Mouse (Mus musculus) lung, embryonic 15.5 days (tissue): ENCODE results near the gene Ctsf. TPM values are rescaled to one million over a fixed set of nuclear protein-coding genes. Genes with fewer than 3 reads are reported as not detected.

ENCODE experiments used
- ATAC-seq: fragments of 200-750 bp; cut with Nextera tagmentation; 2 replicates; pipeline ENCODE4 v1.8.0; 2017; ENCODE audit warnings: moderate number of reproducible peaks, borderline replicate concordance; ENCODE audit not compliant: low FRiP score, low TSS enrichment; ENCODE audit errors: extremely low read depth
- H3K27ac ChIP-seq: fragments of 300-500 bp; sonication (generic); 2 replicates; pipeline ENCODE4 v1.5.1; 2015; ENCODE audit warnings: moderate library complexity, mild to moderate bottlenecking, inconsistent platforms
- H3K27me3 ChIP-seq: fragments of 300-500 bp; sonication (generic); 2 replicates; pipeline ENCODE4 v1.6.1; 2015; ENCODE audit warnings: inconsistent platforms
- H3K36me3 ChIP-seq: fragments of 300-500 bp; sonication (generic); 2 replicates; pipeline ENCODE4 v1.6.1; 2015; ENCODE audit warnings: inconsistent platforms
- H3K4me1 ChIP-seq: fragments of 300-500 bp; sonication (generic); 2 replicates; pipeline ENCODE4 v1.6.1; 2015; ENCODE audit warnings: inconsistent platforms
- H3K4me2 ChIP-seq: fragments of 300-500 bp; sonication (generic); 2 replicates; pipeline ENCODE4 v1.6.1; 2015; ENCODE audit warnings: inconsistent platforms, mild to moderate bottlenecking, moderate library complexity
- H3K4me3 ChIP-seq: fragments of 300-500 bp; sonication (generic); 2 replicates; pipeline ENCODE4 v1.5.1; 2015; ENCODE audit warnings: mild to moderate bottlenecking, inconsistent platforms
- H3K9ac ChIP-seq: fragments of 300-500 bp; sonication (generic); 2 replicates; pipeline ENCODE4 v1.6.1; 2015; ENCODE audit warnings: inconsistent platforms
- H3K9me3 ChIP-seq: fragments of 300-500 bp; sonication (generic); 2 replicates; pipeline ENCODE4 v1.6.1; 2016; ENCODE audit warnings: inconsistent platforms
- WGBS: fragments of 180-500 bp; shearing (Covaris S2); methylation state at CpG from one replicate; pipeline ENCODE4 v1.1.7; 2015; 5-methylcytosine and 5-hydroxymethylcytosine counted together
- polyA plus RNA-seq: library from polyadenylated mRNA; unstranded; fragments of >200 nt; fragmentation: Nextera tagmentation; extraction: Ambion mirVana; gene quantifications from 2 replicates; pipeline ENCODE4 v1.2.1, GENCODE M21; 2015

Gene Ctsf
- polyA plus RNA-seq, 1 experiment from 2014 or later, result 25.3 TPM

- no peak overlapping the region for H3K27ac ChIP-seq
- no peak overlapping the region for H3K9ac ChIP-seq
- H3K27me3 ChIP-seq, result no peaks in the 10 kb centered on the region
- H3K36me3 ChIP-seq, result peaks cover 21% of the 10 kb centered on the region
- ATAC-seq, result no peak
- no peak overlapping the region for H3K4me2 ChIP-seq
- WGBS, result 65% methylated on average over 7 of the region's 7 CpGs
- no peaks in the 10 kb centered on the region for H3K9me3 ChIP-seq
- H3K4me3 ChIP-seq, result no peak overlapping the region
- H3K4me1 ChIP-seq, result no peaks in the 10 kb centered on the region
These were observed 25.8 kb upstream of the Ctsf start for GRCm38 (mm10) chr19:4829156-4829555.

- no peaks in the 10 kb centered on the region for H3K4me1 ChIP-seq
- peaks cover 17% of the 10 kb centered on the region; the same call in 1 of the 2 replicates for H3K36me3 ChIP-seq
- H3K4me3 ChIP-seq, result no peak overlapping the region
- no peak overlapping the region for H3K27ac ChIP-seq
- WGBS, result 77% methylated on average over 8 of the region's 8 CpGs
- no peak for ATAC-seq
- H3K27me3 ChIP-seq, result no peaks in the 10 kb centered on the region
- H3K4me2 ChIP-seq, result no peak overlapping the region
- no peaks in the 10 kb centered on the region for H3K9me3 ChIP-seq
- no peak overlapping the region for H3K9ac ChIP-seq
These were observed 21.0 kb upstream of the Ctsf start for GRCm38 (mm10) chr19:4833977-4834376.

- WGBS, result 62% methylated on average over 2 of the region's 2 CpGs
- ATAC-seq, result no peak
- H3K4me3 ChIP-seq, result no peak overlapping the region
- no peaks in the 10 kb centered on the region for H3K9me3 ChIP-seq
- peaks cover 5% of the 10 kb centered on the region; the same call in 1 of the 2 replicates for H3K4me1 ChIP-seq
- no peak overlapping the region for H3K4me2 ChIP-seq
- H3K9ac ChIP-seq, result no peak overlapping the region
- H3K27ac ChIP-seq, result no peak overlapping the region
- peaks cover 13% of the 10 kb centered on the region; the same call in 1 of the 2 replicates for H3K36me3 ChIP-seq
- H3K27me3 ChIP-seq, result peaks cover 13% of the 10 kb centered on the region
These were observed 18.8 kb upstream of the Ctsf start for GRCm38 (mm10) chr19:4836096-4836495.

DNA sequence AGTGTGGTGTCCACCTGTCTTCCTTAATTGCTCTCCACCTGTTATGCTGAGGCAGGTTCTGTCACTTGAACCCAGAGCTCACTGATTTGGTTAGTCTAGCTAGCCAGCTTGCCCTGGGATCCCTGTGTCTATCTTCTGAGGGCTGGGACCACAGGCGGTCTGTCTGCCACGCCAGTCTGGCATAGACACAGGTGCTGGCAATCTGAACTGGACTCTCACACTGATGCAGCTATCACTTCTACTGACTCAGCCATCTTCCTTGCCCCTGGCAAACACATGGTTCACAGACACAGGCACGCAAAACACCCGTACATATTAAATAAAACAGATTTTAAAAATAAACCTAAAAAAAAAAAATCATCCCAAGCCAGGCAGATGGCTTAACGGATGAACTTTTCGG, 17.9 kb upstream of the Ctsf start:
- WGBS, result 92% methylated on average over 6 of the region's 6 CpGs
- Histone ChIP-seq H3K4me3 (no peak overlapping the region), H3K27me3 (peaks cover 16% of the 10 kb centered on the region), H3K9me3 (no peaks in the 10 kb centered on the region), H3K4me1 (peaks cover 5% of the 10 kb centered on the region; the same call in 1 of the 2 replicates), H3K9ac (no peak overlapping the region), H3K4me2 (no peak overlapping the region), H3K36me3 (peaks cover 13% of the 10 kb centered on the region; the same call in 1 of the 2 replicates), H3K27ac (no peak overlapping the region)
- no peak for ATAC-seq

GRCm38 (mm10) chr19:4838526-4839140, 16.3 kb upstream of the Ctsf start:
- Histone ChIP-seq H3K27me3 (peaks cover 16% of the 10 kb centered on the region), H3K36me3 (no peaks in the 10 kb centered on the region), H3K4me2 (peak overlapping the region; percentile 96), H3K9me3 (no peaks in the 10 kb centered on the region), H3K4me1 (peaks cover 5% of the 10 kb centered on the region; the same call in 1 of the 2 replicates), H3K9ac (peak overlapping the region; percentile 65), H3K27ac (no peak overlapping the region), H3K4me3 (peak overlapping the region; percentile 66)
- WGBS, result 28% methylated on average over 10 of the region's 10 CpGs
- no peak for ATAC-seq

GRCm38 (mm10) chr19:4839149-4839548, 15.8 kb upstream of the Ctsf start, which contains the start of the genes Ccs and Ccdc87:
TSS of gene Ccs (minus strand) at chr19:4839332.
TSS of gene Ccdc87 (plus strand) at chr19:4839366.
- WGBS, result under 1% methylated on average over 25 of the region's 25 CpGs
- H3K9me3 ChIP-seq, result no peaks in the 10 kb centered on the region
- peak within 1 kb of the TSS; percentile 96 for H3K4me2 ChIP-seq
- peaks cover 16% of the 10 kb centered on the region for H3K27me3 ChIP-seq
- H3K4me3 ChIP-seq, result peak within 1 kb of the TSS; percentile 66
- no peak within 1 kb of the TSS for H3K27ac ChIP-seq
- peak; percentile 99 for ATAC-seq
- no peaks in the 10 kb centered on the region for H3K36me3 ChIP-seq
- H3K9ac ChIP-seq, result peak within 1 kb of the TSS; percentile 65
- peaks cover 5% of the 10 kb centered on the region; the same call in 1 of the 2 replicates for H3K4me1 ChIP-seq

DNA sequence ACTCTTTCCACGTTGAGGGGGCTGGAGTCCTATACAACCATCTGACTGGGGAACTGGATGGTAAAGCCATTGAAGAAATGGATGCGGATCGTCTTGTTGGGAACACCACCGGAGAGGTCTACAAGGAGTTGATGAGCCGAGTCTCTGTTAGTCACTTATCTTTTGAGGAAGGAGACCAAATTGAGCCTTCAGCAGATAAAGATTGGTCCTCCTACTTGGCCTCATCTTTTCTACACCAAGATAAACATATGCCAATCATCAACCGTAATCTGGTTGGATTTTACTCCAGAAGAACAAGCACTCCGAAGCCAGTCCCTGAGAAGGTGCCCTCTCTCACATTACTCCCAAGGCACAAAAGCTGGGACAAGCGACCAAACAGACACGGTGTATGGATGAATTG, 14.1 kb upstream of the Ctsf start:
- H3K4me1 ChIP-seq, result peaks cover 5% of the 10 kb centered on the region; the same call in 1 of the 2 replicates
- WGBS, result 79% methylated on average over 9 of the region's 9 CpGs
- no peak overlapping the region for H3K4me2 ChIP-seq
- H3K9me3 ChIP-seq, result no peaks in the 10 kb centered on the region
- no peak overlapping the region for H3K4me3 ChIP-seq
- H3K36me3 ChIP-seq, result no peaks in the 10 kb centered on the region
- H3K9ac ChIP-seq, result no peak overlapping the region
- H3K27me3 ChIP-seq, result peaks cover 16% of the 10 kb centered on the region
- ATAC-seq, result no peak
- no peak overlapping the region for H3K27ac ChIP-seq

DNA sequence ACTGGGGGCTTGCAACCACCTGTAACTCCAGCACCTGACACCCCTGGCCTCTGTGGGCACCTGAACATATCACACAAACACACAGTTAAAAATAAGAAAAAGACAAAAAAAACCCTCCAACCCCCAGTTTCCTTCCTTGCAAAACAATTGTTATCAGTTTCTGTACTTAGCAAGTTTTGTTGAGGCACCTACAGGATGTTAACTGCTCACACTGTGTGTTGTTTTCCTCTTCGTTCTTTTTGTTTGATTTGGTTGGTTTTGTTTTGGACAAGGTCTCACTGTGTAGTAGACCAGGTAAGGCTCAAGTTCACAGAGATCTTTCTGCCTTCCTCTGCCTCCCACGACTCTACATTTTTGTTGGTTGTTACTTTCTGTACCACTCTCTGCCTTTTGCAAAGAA, 12.3 kb upstream of the Ctsf start:
- Histone ChIP-seq H3K27me3 (peaks cover 20% of the 10 kb centered on the region), H3K27ac (no peak overlapping the region), H3K9ac (no peak overlapping the region), H3K9me3 (no peaks in the 10 kb centered on the region), H3K4me3 (no peak overlapping the region), H3K36me3 (no peaks in the 10 kb centered on the region), H3K4me1 (peaks cover 5% of the 10 kb centered on the region; the same call in 1 of the 2 replicates), H3K4me2 (no peak overlapping the region)
- ATAC-seq, result no peak
- 52% methylated on average over 2 of the region's 2 CpGs for WGBS

GRCm38 (mm10) chr19:4845846-4846245, 9.1 kb upstream of the Ctsf start:
- Histone ChIP-seq H3K4me2 (no peak overlapping the region), H3K27me3 (peaks cover 13% of the 10 kb centered on the region; the same call in 1 of the 2 replicates), H3K9ac (no peak overlapping the region), H3K4me3 (no peak overlapping the region), H3K9me3 (no peaks in the 10 kb centered on the region), H3K27ac (no peak overlapping the region), H3K4me1 (no peaks in the 10 kb centered on the region), H3K36me3 (no peaks in the 10 kb centered on the region)
- WGBS, result 52% methylated on average over 2 of the region's 2 CpGs
- no peak for ATAC-seq

DNA sequence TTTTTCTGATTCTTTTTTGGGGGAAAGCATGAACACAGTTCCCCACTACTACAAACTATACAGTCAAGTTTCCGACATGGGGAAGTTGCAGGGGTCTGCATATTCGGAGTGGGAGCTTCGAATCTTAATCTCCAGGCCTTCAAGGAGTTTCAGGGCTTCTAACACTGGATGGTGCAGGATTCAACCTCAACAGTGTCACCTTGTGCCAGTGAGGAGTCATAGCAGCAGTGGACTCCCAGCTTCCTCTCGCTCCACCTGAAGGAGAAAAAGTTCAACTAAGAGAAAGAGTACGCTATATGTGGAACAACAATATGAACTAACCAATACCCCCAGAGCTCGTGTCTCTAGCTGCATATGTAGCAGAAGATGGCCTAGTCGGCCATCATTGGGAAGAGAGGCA, 7.4 kb upstream of the Ctsf start:
- H3K9ac ChIP-seq, result no peak overlapping the region
- ATAC-seq, result no peak
- 30% methylated on average over 7 of the region's 7 CpGs for WGBS
- no peak overlapping the region for H3K4me3 ChIP-seq
- no peaks in the 10 kb centered on the region for H3K36me3 ChIP-seq
- no peak overlapping the region for H3K27ac ChIP-seq
- no peaks in the 10 kb centered on the region for H3K4me1 ChIP-seq
- H3K4me2 ChIP-seq, result no peak overlapping the region
- H3K27me3 ChIP-seq, result peaks cover 7% of the 10 kb centered on the region; the same call in 1 of the 2 replicates
- no peaks in the 10 kb centered on the region for H3K9me3 ChIP-seq

GRCm38 (mm10) chr19:4849800-4850199, 5.1 kb upstream of the Ctsf start:
- Histone ChIP-seq H3K4me3 (no peak overlapping the region), H3K9ac (no peak overlapping the region), H3K4me1 (peaks cover 5% of the 10 kb centered on the region; the same call in 1 of the 2 replicates), H3K9me3 (no peaks in the 10 kb centered on the region), H3K27me3 (peaks cover 21% of the 10 kb centered on the region; the same call in 1 of the 2 replicates), H3K4me2 (no peak overlapping the region), H3K27ac (no peak overlapping the region), H3K36me3 (no peaks in the 10 kb centered on the region)
- 51% methylated on average over 4 of the region's 4 CpGs for WGBS
- ATAC-seq, result no peak

- Histone ChIP-seq H3K27me3 (peaks cover 22% of the 10 kb centered on the region; the same call in 1 of the 2 replicates), H3K4me3 (no peak overlapping the region), H3K4me2 (no peak overlapping the region), H3K9ac (no peak overlapping the region), H3K4me1 (peaks cover 7% of the 10 kb centered on the region), H3K27ac (no peak overlapping the region), H3K9me3 (no peaks in the 10 kb centered on the region), H3K36me3 (no peaks in the 10 kb centered on the region)
- WGBS, result 42% methylated on average over 5 of the region's 5 CpGs
- ATAC-seq, result no peak
These were observed 4.6 kb upstream of the Ctsf start for GRCm38 (mm10) chr19:4850281-4850680.
